Mouse (Mus musculus) intestine, embryonic 16.5 days (tissue): Measurements from ENCODE around the gene C9orf72. TPM values are rescaled to one million over a fixed set of nuclear protein-coding genes. Genes with fewer than 3 reads are reported as not detected.

Experiments
- ATAC-seq: fragments of 200-750 bp; cut with Nextera tagmentation; 2 replicates; pipeline ENCODE4 v1.8.0; 2017; ENCODE audit warnings: moderate TSS enrichment, moderate library complexity
- H3K27ac ChIP-seq: fragments of 300-500 bp; sonication (generic); 2 replicates; pipeline ENCODE4 v1.5.1; 2014; ENCODE audit warnings: mild to moderate bottlenecking, low read length
- H3K27me3 ChIP-seq: fragments of 300-500 bp; sonication (generic); replicated peaks from 2 replicates; pipeline ENCODE4 v1.6.1; 2014; ENCODE audit warnings: low read length, control low read depth, mixed read lengths; ENCODE audit not compliant: control insufficient read depth, insufficient read depth
- H3K36me3 ChIP-seq: fragments of 300-500 bp; sonication (generic); 2 replicates; pipeline ENCODE4 v1.6.1; 2014; ENCODE audit warnings: low read length, control low read depth; ENCODE audit not compliant: control insufficient read depth, insufficient read depth
- H3K4me1 ChIP-seq: fragments of 300-500 bp; sonication (generic); 2 replicates; pipeline ENCODE4 v1.6.1; 2014; ENCODE audit warnings: low read length, control low read depth, mixed read lengths; ENCODE audit not compliant: control insufficient read depth, insufficient read depth
- H3K4me2 ChIP-seq: fragments of 300-500 bp; sonication (generic); 2 replicates; pipeline ENCODE4 v1.6.1; 2014; ENCODE audit warnings: low read depth, low read length, control low read depth
- H3K4me3 ChIP-seq: fragments of 300-500 bp; sonication (generic); 2 replicates; pipeline ENCODE4 v1.5.1; 2014; ENCODE audit warnings: mild to moderate bottlenecking, low read length
- H3K9ac ChIP-seq: fragments of 300-500 bp; sonication (generic); 2 replicates; pipeline ENCODE4 v1.6.1; 2014; ENCODE audit warnings: low read depth, low read length
- H3K9me3 ChIP-seq: fragments of 300-500 bp; sonication (generic); 2 replicates; pipeline ENCODE4 v1.6.1; 2016; ENCODE audit warnings: low read length, control low read depth; ENCODE audit not compliant: control insufficient read depth
- WGBS: fragments of 180-500 bp; shearing (Covaris S2); extraction: QIAGEN DNeasy Blood & Tissue Kit; methylation state at CpG from one replicate; pipeline ENCODE4 v1.1.7; 2014; 5-methylcytosine and 5-hydroxymethylcytosine counted together
- polyA plus RNA-seq: library from polyadenylated mRNA; unstranded; fragments of >200 nt; fragmentation: Nextera tagmentation; extraction: Ambion mirVana; gene quantifications from 2 replicates; pipeline ENCODE4 v1.2.1, GENCODE M21; 2015

Gene C9orf72
- polyA plus RNA-seq, 1 experiment from 2014 or later = 9.6 TPM

- ATAC-seq = no peak
- Histone ChIP-seq H3K27me3 (no peaks in the 10 kb centered on the region), H3K4me2 (no peak overlapping the region), H3K27ac (no peak overlapping the region), H3K36me3 (no peaks in the 10 kb centered on the region), H3K4me3 (no peak overlapping the region), H3K9ac (no peak overlapping the region), H3K9me3 (no peaks in the 10 kb centered on the region), H3K4me1 (peaks cover 14% of the 10 kb centered on the region)
- WGBS = 89% methylated on average over 4 of the region's 4 CpGs
Measured at GRCm38 (mm10) chr4:35148326-35148725, 77.6 kb downstream of the C9orf72 start.

GRCm38 (mm10) chr4:35146597-35146996 is 79.4 kb downstream of the C9orf72 start:
- Histone ChIP-seq H3K4me1 (peaks cover 12% of the 10 kb centered on the region), H3K4me2 (no peak overlapping the region), H3K27me3 (no peaks in the 10 kb centered on the region), H3K9me3 (no peaks in the 10 kb centered on the region), H3K4me3 (no peak overlapping the region), H3K36me3 (no peaks in the 10 kb centered on the region), H3K27ac (no peak overlapping the region), H3K9ac (no peak overlapping the region)
- 64% methylated on average over 5 of the region's 5 CpGs for WGBS
- ATAC-seq = no peak

GRCm38 (mm10) chr4:35145726-35146125 is 80.2 kb downstream of the C9orf72 start:
- Histone ChIP-seq H3K4me1 (peaks cover 12% of the 10 kb centered on the region), H3K36me3 (no peaks in the 10 kb centered on the region), H3K4me2 (no peak overlapping the region), H3K9ac (no peak overlapping the region), H3K4me3 (no peak overlapping the region), H3K27me3 (no peaks in the 10 kb centered on the region), H3K9me3 (no peaks in the 10 kb centered on the region), H3K27ac (peak overlapping the region; percentile 28; the same call in 1 of the 2 replicates)
- 75% methylated on average over 10 of the region's 10 CpGs for WGBS
- no peak for ATAC-seq

- 0 out of 2 replicates have a peak, but pooled peaks have one; percentile 38 for ATAC-seq
- no peak overlapping the region for H3K4me2 ChIP-seq
- no peaks in the 10 kb centered on the region for H3K27me3 ChIP-seq
- peaks cover 12% of the 10 kb centered on the region for H3K4me1 ChIP-seq
- H3K4me3 ChIP-seq = no peak overlapping the region
- H3K9ac ChIP-seq = no peak overlapping the region
- peak overlapping the region; percentile 46 for H3K27ac ChIP-seq
- WGBS = 59% methylated on average over 12 of the region's 12 CpGs
- no peaks in the 10 kb centered on the region for H3K36me3 ChIP-seq
- no peaks in the 10 kb centered on the region for H3K9me3 ChIP-seq
Measured at GRCm38 (mm10) chr4:35143472-35144102, 82.4 kb downstream of the C9orf72 start.

Other genes starting within 250 kb of the C9orf72 start
- gene Ifnk, start 74.1 kb downstream of the C9orf72 start, polyA plus RNA-seq = 0.29 and 0.45 TPM in 2 replicates
- gene Mob3b, start 68.7 kb downstream of the C9orf72 start, polyA plus RNA-seq = 27.3 and 27.5 TPM in 2 replicates